Mouse (Mus musculus) heart, embryonic 12.5 days (tissue): ENCODE data around the gene E2f6. TPM values are rescaled to one million over a fixed set of nuclear protein-coding genes. Genes with fewer than 3 reads are reported as not detected.

ENCODE experiments used
- microRNA-seq: library from miRNA; unstranded; fragments of <30 nt; microRNA quantifications from one replicate; pipeline ENCODE4, GENCODE M21; 2017
- polyA plus RNA-seq: library from polyadenylated mRNA; unstranded; fragments of >200 nt; fragmentation: Nextera tagmentation; extraction: Ambion mirVana; gene quantifications from 2 replicates; pipeline ENCODE4 v1.2.1, GENCODE M21; 2016

The E2f6 gene
- polyA plus RNA-seq, 1 experiment from 2014 or later = 63.4 TPM

Small RNA genes lying within 50 kb of the gene (microRNA-seq; reads per million reads assigned to microRNA genes)
- not detected for gene Gm44305

Other genes with a start within 250 kb of the E2f6 start
- gene Lpin1, start 200.0 kb upstream of the E2f6 start, polyA plus RNA-seq = 6.5 and 6.9 TPM in 2 replicates
- gene Ntsr2, start 157.6 kb upstream of the E2f6 start, polyA plus RNA-seq = not detected in 2 replicates
- 1.7 and 3.7 TPM in 2 replicates for gene Greb1, start 10.1 kb upstream of the E2f6 start, polyA plus RNA-seq
- 29.7 and 32.0 TPM in 2 replicates for gene Rock2, start 83.9 kb downstream of the E2f6 start, polyA plus RNA-seq
- gene Pqlc3, start 189.4 kb downstream of the E2f6 start, polyA plus RNA-seq = 3.5 and 4.8 TPM in 2 replicates
- gene 2410004P03Rik, start 200.8 kb downstream of the E2f6 start, polyA plus RNA-seq = 0.31 and 0.40 TPM in 2 replicates